Mouse (Mus musculus): ENCODE results near the gene Ankra2. TPM values are rescaled to one million over a fixed set of nuclear protein-coding genes. Genes with fewer than 3 reads are reported as not detected.

Ankra2 gene
- polyA plus RNA-seq, 1 experiment from 2014 or later, result 6.6 TPM

GRCm38 (mm10) chr13:98279686-98280085 is 16.8 kb downstream of the Ankra2 start, which contains the start of gene Gm21976:
Gm21976 (plus strand) TSS chr13:98279887.
- no peaks in the 10 kb centered on the region for H3K27me3 ChIP-seq (ENCODE audit: control insufficient read depth, insufficient read depth, low read depth, low read length)
- H3K27ac ChIP-seq (ENCODE audit: low read length), result no peak within 1 kb of the TSS
- H3K4me1 ChIP-seq (ENCODE audit: control insufficient read depth, low read depth, low read length), result no peaks in the 10 kb centered on the region; the same call in 1 of the 2 replicates
- H3K9me3 ChIP-seq (replicated peaks; ENCODE audit: control insufficient read depth, low read length), result no peaks in the 10 kb centered on the region
- H3K36me3 ChIP-seq (ENCODE audit: control insufficient read depth, insufficient read depth), result no peaks in the 10 kb centered on the region
- H3K4me3 ChIP-seq (ENCODE audit: low read depth, low read length), result no peak within 1 kb of the TSS
- H3K4me2 ChIP-seq (ENCODE audit: low read depth, low read length), result no peak within 1 kb of the TSS
- H3K9ac ChIP-seq (ENCODE audit: low read depth, low read length), result no peak within 1 kb of the TSS
- ATAC-seq (ENCODE audit: low read depth), result no peak
- WGBS (ENCODE audit: insufficient replicate concordance), result 71% methylated on average over 5 of the region's 5 CpGs

- Histone ChIP-seq H3K9me3 (replicated peaks; ENCODE audit: control insufficient read depth, low read length) (no peaks in the 10 kb centered on the region), H3K27ac (ENCODE audit: low read length) (no peak overlapping the region), H3K4me1 (ENCODE audit: control insufficient read depth, low read depth, low read length) (no peaks in the 10 kb centered on the region), H3K4me2 (ENCODE audit: low read depth, low read length) (no peak overlapping the region), H3K36me3 (ENCODE audit: control insufficient read depth, insufficient read depth) (no peaks in the 10 kb centered on the region), H3K27me3 (ENCODE audit: control insufficient read depth, insufficient read depth, low read depth, low read length) (no peaks in the 10 kb centered on the region), H3K9ac (ENCODE audit: low read depth, low read length) (no peak overlapping the region), H3K4me3 (ENCODE audit: low read depth, low read length) (no peak overlapping the region)
- no peak for ATAC-seq (ENCODE audit: low read depth)
- WGBS (ENCODE audit: insufficient replicate concordance), result 56% methylated on average over 12 of the region's 12 CpGs
Observed at GRCm38 (mm10) chr13:98280990-98281650, 18.2 kb downstream of the Ankra2 start.

GRCm38 (mm10) chr13:98290719-98291118 is 27.8 kb downstream of the Ankra2 start:
- no peak overlapping the region for H3K9ac ChIP-seq (ENCODE audit: low read depth, low read length)
- WGBS (ENCODE audit: insufficient replicate concordance), result 39% methylated on average over 2 of the region's 2 CpGs
- ATAC-seq (ENCODE audit: low read depth), result no peak

DNA sequence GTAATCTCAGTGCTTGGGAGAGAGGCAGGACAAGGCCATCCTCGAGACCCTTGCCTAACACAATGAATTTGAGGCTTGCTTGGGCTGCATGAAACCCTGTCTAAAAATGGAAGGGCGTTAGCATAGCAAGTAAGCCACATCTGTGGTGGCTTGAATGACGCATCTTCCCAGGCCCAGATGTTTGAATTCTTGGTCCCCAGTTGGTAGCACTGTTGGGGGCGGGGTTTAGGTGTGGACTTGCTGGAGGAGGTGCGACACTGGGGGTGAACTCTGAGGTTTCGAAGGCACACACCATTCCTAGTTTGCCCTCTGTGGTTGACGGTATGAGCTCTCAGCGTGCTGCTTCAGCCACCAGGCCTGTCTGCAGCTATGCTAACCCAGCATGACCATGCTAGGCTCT is 28.8 kb downstream of the Ankra2 start:
- ATAC-seq (ENCODE audit: low read depth), result no peak
- WGBS (ENCODE audit: insufficient replicate concordance), result 68% methylated on average over 8 of the region's 8 CpGs
- H3K27ac ChIP-seq (ENCODE audit: low read length), result no peak overlapping the region
- H3K9me3 ChIP-seq (replicated peaks; ENCODE audit: control insufficient read depth, low read length), result no peaks in the 10 kb centered on the region
- H3K27me3 ChIP-seq (ENCODE audit: control insufficient read depth, insufficient read depth, low read depth, low read length), result no peaks in the 10 kb centered on the region
- H3K4me2 ChIP-seq (ENCODE audit: low read depth, low read length), result no peak overlapping the region
- H3K4me1 ChIP-seq (ENCODE audit: control insufficient read depth, low read depth, low read length), result no peaks in the 10 kb centered on the region
- no peak overlapping the region for H3K9ac ChIP-seq (ENCODE audit: low read depth, low read length)
- no peak overlapping the region for H3K4me3 ChIP-seq (ENCODE audit: low read depth, low read length)
- H3K36me3 ChIP-seq (ENCODE audit: control insufficient read depth, insufficient read depth), result no peaks in the 10 kb centered on the region

More at GRCm38 (mm10) chr13:98290719-98291118, 27.8 kb downstream of the Ankra2 start:
- no peaks in the 10 kb centered on the region for H3K27me3 ChIP-seq (ENCODE audit: control insufficient read depth, insufficient read depth, low read depth, low read length)
- H3K27ac ChIP-seq (ENCODE audit: low read length), result no peak overlapping the region
- no peaks in the 10 kb centered on the region for H3K36me3 ChIP-seq (ENCODE audit: control insufficient read depth, insufficient read depth)
- H3K4me2 ChIP-seq (ENCODE audit: low read depth, low read length), result no peak overlapping the region
- H3K4me1 ChIP-seq (ENCODE audit: control insufficient read depth, low read depth, low read length), result no peaks in the 10 kb centered on the region
- no peaks in the 10 kb centered on the region for H3K9me3 ChIP-seq (replicated peaks; ENCODE audit: control insufficient read depth, low read length)
- no peak overlapping the region for H3K4me3 ChIP-seq (ENCODE audit: low read depth, low read length)

DNA sequence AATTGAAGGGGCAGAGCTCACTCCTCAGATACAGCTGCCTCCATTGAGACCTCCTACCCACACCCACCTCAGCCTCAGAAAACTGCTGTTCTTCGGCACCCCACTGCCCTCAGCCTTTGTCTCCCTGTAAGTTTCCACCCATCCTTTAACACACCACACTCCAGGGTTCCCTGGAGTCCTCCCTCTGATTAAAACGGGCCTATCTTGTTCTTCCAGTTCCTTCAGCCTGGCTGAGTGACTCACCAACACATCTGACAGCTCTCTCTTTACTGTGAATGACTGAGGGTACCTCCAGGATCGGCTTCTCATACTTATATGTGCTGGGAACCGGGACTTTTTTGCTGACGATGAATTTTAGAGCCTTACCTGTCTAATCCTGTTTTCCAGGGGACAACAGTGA is 33.2 kb downstream of the Ankra2 start:
- ATAC-seq (ENCODE audit: low read depth), result no peak
- no peak overlapping the region for H3K27ac ChIP-seq (ENCODE audit: low read length)
- no peaks in the 10 kb centered on the region for H3K27me3 ChIP-seq (ENCODE audit: control insufficient read depth, insufficient read depth, low read depth, low read length)
- H3K4me1 ChIP-seq (ENCODE audit: control insufficient read depth, low read depth, low read length), result no peaks in the 10 kb centered on the region
- WGBS (ENCODE audit: insufficient replicate concordance), result 51% methylated on average over 5 of the region's 5 CpGs
- H3K4me2 ChIP-seq (ENCODE audit: low read depth, low read length), result no peak overlapping the region
- H3K36me3 ChIP-seq (ENCODE audit: control insufficient read depth, insufficient read depth), result no peaks in the 10 kb centered on the region
- no peak overlapping the region for H3K4me3 ChIP-seq (ENCODE audit: low read depth, low read length)
- H3K9ac ChIP-seq (ENCODE audit: low read depth, low read length), result no peak overlapping the region
- no peaks in the 10 kb centered on the region for H3K9me3 ChIP-seq (replicated peaks; ENCODE audit: control insufficient read depth, low read length)

DNA sequence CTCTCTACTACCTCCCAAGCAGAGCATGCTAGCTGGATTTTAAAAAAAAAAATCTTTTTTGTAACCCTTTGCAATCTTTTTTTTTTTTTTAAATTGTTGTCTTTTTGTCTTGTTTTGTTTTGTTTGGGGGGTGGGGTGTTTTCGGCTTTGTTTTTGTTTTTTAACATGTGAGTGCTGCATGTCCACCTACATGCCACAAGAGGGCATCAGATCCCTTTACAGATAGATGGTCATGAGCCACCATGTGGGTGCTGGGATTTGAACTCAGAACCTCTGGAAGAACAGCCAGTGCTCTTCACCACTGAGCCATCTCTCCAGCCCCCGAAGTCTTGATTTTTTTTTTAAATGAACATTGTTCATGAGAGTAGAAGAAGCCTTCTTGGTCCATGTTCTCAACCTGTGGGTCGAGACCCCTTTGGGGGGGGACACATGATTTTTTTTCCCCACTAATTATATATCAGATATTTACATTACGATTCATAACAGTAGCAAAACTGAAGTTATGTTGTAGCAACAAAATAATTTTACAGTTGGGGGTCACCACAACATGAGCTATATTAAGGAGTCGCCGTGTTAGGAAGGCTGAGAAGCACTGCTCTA is 35.1 kb downstream of the Ankra2 start:
- no peak overlapping the region for H3K9ac ChIP-seq (ENCODE audit: low read depth, low read length)
- H3K4me2 ChIP-seq (ENCODE audit: low read depth, low read length), result no peak overlapping the region
- H3K4me1 ChIP-seq (ENCODE audit: control insufficient read depth, low read depth, low read length), result no peaks in the 10 kb centered on the region
- H3K27me3 ChIP-seq (ENCODE audit: control insufficient read depth, insufficient read depth, low read depth, low read length), result no peaks in the 10 kb centered on the region
- H3K27ac ChIP-seq (ENCODE audit: low read length), result no peak overlapping the region
- no peaks in the 10 kb centered on the region for H3K36me3 ChIP-seq (ENCODE audit: control insufficient read depth, insufficient read depth)
- H3K4me3 ChIP-seq (ENCODE audit: low read depth, low read length), result no peak overlapping the region
- no peak for ATAC-seq (ENCODE audit: low read depth)
- H3K9me3 ChIP-seq (replicated peaks; ENCODE audit: control insufficient read depth, low read length), result no peaks in the 10 kb centered on the region
- 73% methylated on average over 6 of the region's 6 CpGs for WGBS (ENCODE audit: insufficient replicate concordance)

DNA sequence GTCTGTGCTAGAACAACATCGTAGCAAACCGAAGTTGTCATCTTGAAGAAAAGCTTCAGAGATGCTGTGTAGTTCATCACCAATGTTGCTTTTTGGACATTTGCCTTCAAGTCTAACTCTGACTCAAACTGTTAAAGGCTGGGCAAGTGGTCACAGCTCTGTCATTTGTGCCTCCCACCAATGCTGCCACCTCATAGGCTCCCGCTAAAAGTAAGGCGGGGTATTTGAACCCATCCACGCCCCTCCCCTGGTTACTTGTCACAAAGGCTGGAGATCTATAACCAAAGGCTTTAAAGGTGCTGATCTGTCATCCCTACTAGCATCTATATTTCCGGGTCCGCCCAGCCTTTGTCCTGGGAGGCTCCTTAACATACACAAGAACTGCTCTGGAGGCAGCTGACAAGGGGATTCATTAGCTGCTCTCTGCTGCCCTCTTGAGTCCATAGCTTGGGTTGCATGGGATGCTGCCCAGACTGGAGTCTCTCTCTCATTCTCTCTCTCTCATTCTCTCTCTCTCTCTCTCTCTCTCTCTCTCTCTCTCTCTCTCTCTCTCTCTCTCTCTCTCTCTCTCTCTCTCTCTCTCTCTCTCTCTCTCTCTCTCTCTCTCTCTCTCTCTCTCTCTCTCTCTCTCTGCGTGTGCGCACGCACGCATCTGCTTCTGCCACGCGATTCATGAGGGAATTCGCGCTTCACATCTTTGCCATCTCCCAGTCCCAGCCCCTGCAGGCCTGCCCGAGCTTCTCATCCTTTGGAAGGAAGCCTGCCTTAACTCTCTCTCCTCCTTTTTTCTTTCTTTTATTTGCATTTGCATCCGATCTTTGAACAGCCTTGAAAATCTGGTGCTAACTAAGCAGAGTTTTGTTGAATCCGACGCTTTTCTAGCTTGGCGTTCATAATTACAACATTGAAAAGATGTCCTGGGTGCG is 36.2 kb downstream of the Ankra2 start:
- Histone ChIP-seq H3K27ac (ENCODE audit: low read length) (no peak overlapping the region), H3K4me2 (ENCODE audit: low read depth, low read length) (no peak overlapping the region), H3K36me3 (ENCODE audit: control insufficient read depth, insufficient read depth) (no peaks in the 10 kb centered on the region), H3K4me3 (ENCODE audit: low read depth, low read length) (no peak overlapping the region), H3K9me3 (replicated peaks; ENCODE audit: control insufficient read depth, low read length) (no peaks in the 10 kb centered on the region), H3K27me3 (ENCODE audit: control insufficient read depth, insufficient read depth, low read depth, low read length) (no peaks in the 10 kb centered on the region), H3K9ac (ENCODE audit: low read depth, low read length) (no peak overlapping the region), H3K4me1 (ENCODE audit: control insufficient read depth, low read depth, low read length) (no peaks in the 10 kb centered on the region)
- ATAC-seq (ENCODE audit: low read depth), result no peak
- WGBS (ENCODE audit: insufficient replicate concordance), result 44% methylated on average over 21 of the region's 21 CpGs

GRCm38 (mm10) chr13:98305257-98305656 is 42.4 kb downstream of the Ankra2 start:
- no peak overlapping the region for H3K4me2 ChIP-seq (ENCODE audit: low read depth, low read length)
- WGBS (ENCODE audit: insufficient replicate concordance), result 84% methylated on average over 9 of the region's 9 CpGs
- no peaks in the 10 kb centered on the region for H3K27me3 ChIP-seq (ENCODE audit: control insufficient read depth, insufficient read depth, low read depth, low read length)
- H3K4me3 ChIP-seq (ENCODE audit: low read depth, low read length), result no peak overlapping the region
- no peak overlapping the region for H3K9ac ChIP-seq (ENCODE audit: low read depth, low read length)
- no peaks in the 10 kb centered on the region for H3K9me3 ChIP-seq (replicated peaks; ENCODE audit: control insufficient read depth, low read length)
- H3K27ac ChIP-seq (ENCODE audit: low read length), result no peak overlapping the region
- H3K36me3 ChIP-seq (ENCODE audit: control insufficient read depth, insufficient read depth), result peaks cover 9% of the 10 kb centered on the region
- ATAC-seq (ENCODE audit: low read depth), result no peak
- no peaks in the 10 kb centered on the region for H3K4me1 ChIP-seq (ENCODE audit: control insufficient read depth, low read depth, low read length)

GRCm38 (mm10) chr13:98306393-98306792 is 43.5 kb downstream of the Ankra2 start:
- no peak overlapping the region for H3K4me2 ChIP-seq (ENCODE audit: low read depth, low read length)
- no peaks in the 10 kb centered on the region for H3K4me1 ChIP-seq (ENCODE audit: control insufficient read depth, low read depth, low read length)
- H3K27me3 ChIP-seq (ENCODE audit: control insufficient read depth, insufficient read depth, low read depth, low read length), result no peaks in the 10 kb centered on the region
- WGBS (ENCODE audit: insufficient replicate concordance), result 49% methylated on average over 5 of the region's 5 CpGs
- no peak overlapping the region for H3K4me3 ChIP-seq (ENCODE audit: low read depth, low read length)
- H3K9ac ChIP-seq (ENCODE audit: low read depth, low read length), result no peak overlapping the region
- no peak overlapping the region for H3K27ac ChIP-seq (ENCODE audit: low read length)
- H3K9me3 ChIP-seq (replicated peaks; ENCODE audit: control insufficient read depth, low read length), result no peaks in the 10 kb centered on the region
- no peak for ATAC-seq (ENCODE audit: low read depth)
- H3K36me3 ChIP-seq (ENCODE audit: control insufficient read depth, insufficient read depth), result peaks cover 20% of the 10 kb centered on the region
